Mouse (Mus musculus) heart, adult 2 months (tissue): Measurements from ENCODE around the gene Slc17a1.

Experiments used
- CTCF ChIP-seq: fragments of 200-600 bp; IDR thresholded peaks from 2 replicates; pipeline ENCODE4 v1.8.1; 2022; ENCODE audit warnings: antibody characterized with exemption, mild to moderate bottlenecking, moderate library complexity
- EP300 ChIP-seq: fragments of 200-500 bp; IDR thresholded peaks from 2 replicates; pipeline ENCODE4 v1.6.1; 2011; ENCODE audit warnings: low read depth, low read length, control low read depth; ENCODE audit not compliant: insufficient read depth
- POLR2A ChIP-seq: fragments of 200-500 bp; IDR thresholded peaks from 2 replicates; pipeline ENCODE4 v1.6.1; 2011; ENCODE audit warnings: mild to moderate bottlenecking, low read depth, low read length, control low read depth; ENCODE audit not compliant: insufficient read depth

- TF ChIP-seq CTCF (no peak), EP300 (no peak), POLR2A (no peak)
Measured at GRCm38 (mm10) chr13:23930461-23930860, 62.9 kb downstream of the Slc17a1 start.
